Mouse (Mus musculus) B cell, adult 67 days (primary cell): ENCODE measurements around the gene Gm21800. TPM values are rescaled to one million over a fixed set of nuclear protein-coding genes. Genes with fewer than 3 reads are reported as not detected.

ENCODE experiments used
- total RNA-seq, 2 experiments: library from RNA; stranded (reverse); gene quantifications; 4 replicates each; pipeline ENCODE4 v1.2.4; 2023

The Gm21800 gene
- not detected for total RNA-seq

DNA sequence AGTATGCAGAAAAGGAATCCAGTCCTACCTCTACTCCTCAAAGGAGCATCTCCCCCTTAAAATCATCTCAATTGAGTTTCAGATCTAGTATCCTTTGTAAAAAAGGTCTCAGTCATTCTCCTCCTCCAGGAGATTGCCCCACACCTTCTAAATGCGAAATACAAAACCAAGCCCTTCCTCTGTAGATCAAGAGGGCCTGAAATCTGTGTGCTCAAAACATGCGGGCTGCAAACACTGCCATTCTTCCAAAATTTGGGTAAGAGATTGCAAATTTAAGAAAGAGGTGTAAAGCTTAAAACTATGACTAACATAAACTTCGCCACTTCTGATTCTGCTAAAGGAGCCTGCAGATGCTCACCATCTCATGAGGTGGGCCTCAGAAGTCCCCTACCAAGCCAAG is at the start of gene Gm21800:
Gene Gm21800, plus strand, starts transcription at position 301 of the 400 bp plus-strand sequence.

